Mouse (Mus musculus): ENCODE results near the gene Cp.
"Not testable (repeated sequence)": the region's sequence is repeated elsewhere in the genome, so short reads cannot be mapped to it uniquely, and the experiment has no call there.

The Cp gene

GRCm38 (mm10) chr3:20005611-20006010 lies 48.8 kb downstream of the Cp start:
- DNase-seq (ENCODE audit: low spot score in 2 of 2) = no peak

- DNase-seq (ENCODE audit: low spot score in 2 of 2) = no peak
These were observed 50.4 kb downstream of the Cp start for GRCm38 (mm10) chr3:20007275-20007674.

- no peak for DNase-seq (ENCODE audit: low spot score in 2 of 2)
These were observed 50.9 kb downstream of the Cp start for GRCm38 (mm10) chr3:20007759-20008158.

- no peak for DNase-seq (ENCODE audit: low spot score in 2 of 2)
These were observed 53.6 kb downstream of the Cp start for GRCm38 (mm10) chr3:20010464-20010863.

- DNase-seq (ENCODE audit: low spot score in 2 of 2) = not testable (repeated sequence)
These were observed 54.1 kb downstream of the Cp start for GRCm38 (mm10) chr3:20010905-20011304.

- DNase-seq (ENCODE audit: low spot score in 2 of 2) = no peak
These were observed 57.6 kb downstream of the Cp start for GRCm38 (mm10) chr3:20014454-20014853.

- no peak for DNase-seq (ENCODE audit: low spot score in 2 of 2)
These were observed 61.2 kb downstream of the Cp start for GRCm38 (mm10) chr3:20018076-20018475.

- DNase-seq (ENCODE audit: low spot score in 2 of 2) = no peak
These were observed 67.0 kb downstream of the Cp start for GRCm38 (mm10) chr3:20023832-20024231.

- DNase-seq (ENCODE audit: low spot score in 2 of 2) = no peak
These were observed 69.6 kb downstream of the Cp start for GRCm38 (mm10) chr3:20026481-20026880.

- DNase-seq (ENCODE audit: low spot score in 2 of 2) = no peak
These were observed 70.3 kb downstream of the Cp start for GRCm38 (mm10) chr3:20026996-20027689.

GRCm38 (mm10) chr3:20027788-20028187 lies 70.9 kb downstream of the Cp start:
- no peak for DNase-seq (ENCODE audit: low spot score in 2 of 2)

GRCm38 (mm10) chr3:20028640-20029039 lies 71.8 kb downstream of the Cp start:
- no peak for DNase-seq (ENCODE audit: low spot score in 2 of 2)

- no peak for DNase-seq (ENCODE audit: low spot score in 2 of 2)
These were observed 74.0 kb downstream of the Cp start for GRCm38 (mm10) chr3:20030807-20031206.

GRCm38 (mm10) chr3:20033761-20034718 lies 77.2 kb downstream of the Cp start:
- no peak for DNase-seq (ENCODE audit: low spot score in 2 of 2)

GRCm38 (mm10) chr3:20034719-20035404 lies 78.0 kb downstream of the Cp start, which contains the start of gene Hps3:
Hps3 (minus strand) TSS chr3:20035315.
- DNase-seq (ENCODE audit: low spot score in 2 of 2) = peak; percentile 73 to 85

- DNase-seq (ENCODE audit: low spot score in 2 of 2) = no peak
These were observed 79.2 kb downstream of the Cp start for GRCm38 (mm10) chr3:20036069-20036468.

- not testable (repeated sequence) for DNase-seq (ENCODE audit: low spot score in 2 of 2)
These were observed 84.6 kb downstream of the Cp start for GRCm38 (mm10) chr3:20041461-20041860.

- DNase-seq (ENCODE audit: low spot score in 2 of 2) = not testable (repeated sequence)
These were observed 87.9 kb downstream of the Cp start for GRCm38 (mm10) chr3:20044736-20045135.

GRCm38 (mm10) chr3:20057306-20058196 lies 100.7 kb downstream of the Cp start, which contains the start of gene Hltf:
Hltf (plus strand) TSS chr3:20057811.
- peak; percentile 87 to 93 for DNase-seq (ENCODE audit: low spot score in 2 of 2)

- no peak for DNase-seq (ENCODE audit: low spot score in 2 of 2)
These were observed 101.3 kb downstream of the Cp start for GRCm38 (mm10) chr3:20058197-20058541.

Data from frontal cortex, postnatal 10 days (tissue).